Mouse (Mus musculus) frontal cortex, adult (tissue): ENCODE data around the gene Map4k5.

Source experiments
- ATAC-seq: cut with Nextera tagmentation; 2 replicates; pipeline ENCODE4 v1.9.2; 2017; ENCODE audit warnings: mild to moderate bottlenecking, moderate library complexity, mixed read lengths; ENCODE audit not compliant: low TSS enrichment

Map4k5 gene

DNA sequence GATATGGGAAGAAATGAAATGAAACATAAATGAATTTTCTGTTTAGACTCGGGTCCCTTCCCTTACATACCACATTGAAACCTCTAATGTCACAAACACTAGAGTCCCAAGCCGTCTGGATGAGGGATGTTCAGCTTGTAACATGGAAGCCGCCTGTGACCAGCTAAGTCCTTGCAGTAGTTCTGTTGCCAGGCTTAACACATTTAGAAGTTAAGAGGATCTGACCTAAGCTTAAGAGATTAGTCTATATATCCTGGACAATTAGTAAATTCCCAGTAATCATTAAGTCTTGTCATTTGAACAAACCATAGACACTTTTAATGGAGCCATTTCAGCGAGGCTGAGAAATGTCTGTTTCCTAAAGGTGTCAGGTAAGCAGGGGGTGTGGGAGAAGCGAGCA lies 137.0 kb downstream of the Map4k5 start:
- no peak for ATAC-seq

DNA sequence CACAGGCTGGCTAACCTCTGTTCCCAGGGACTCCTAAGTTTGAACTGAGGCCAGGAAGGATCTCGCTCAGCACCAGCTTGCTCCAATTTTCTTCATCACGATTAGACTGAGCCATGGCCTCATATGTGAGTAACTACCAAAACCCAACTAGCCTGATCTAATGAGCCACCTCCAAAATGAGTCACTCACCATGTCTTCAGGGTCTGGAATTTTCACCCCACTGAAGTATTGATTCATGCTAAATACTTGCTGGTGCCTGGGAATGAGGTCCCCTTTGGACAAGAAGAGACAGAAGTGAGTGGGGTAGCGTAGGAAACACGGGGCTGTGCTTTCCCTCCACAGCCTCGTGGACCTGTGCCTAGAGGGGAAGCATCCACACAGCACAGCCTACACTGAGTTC lies 139.1 kb downstream of the Map4k5 start:
- ATAC-seq = no peak
